Mouse (Mus musculus) cortical plate, adult 2 months (tissue): ENCODE measurements around the gene Cyp1a2.

Source experiments
- CTCF ChIP-seq: fragments of 200-500 bp; IDR thresholded peaks from 2 replicates; pipeline ENCODE4 v1.5.1; 2011; ENCODE audit warnings: mild to moderate bottlenecking, control low read depth, low read length; ENCODE audit not compliant: insufficient read depth; ENCODE audit errors: extremely low read depth
- POLR2A ChIP-seq: fragments of 200-500 bp; IDR thresholded peaks from 2 replicates; pipeline ENCODE4 v1.6.1; 2011; ENCODE audit warnings: mild to moderate bottlenecking, low read length, control low read depth; ENCODE audit not compliant: insufficient read depth; ENCODE audit errors: extremely low read depth

DNA sequence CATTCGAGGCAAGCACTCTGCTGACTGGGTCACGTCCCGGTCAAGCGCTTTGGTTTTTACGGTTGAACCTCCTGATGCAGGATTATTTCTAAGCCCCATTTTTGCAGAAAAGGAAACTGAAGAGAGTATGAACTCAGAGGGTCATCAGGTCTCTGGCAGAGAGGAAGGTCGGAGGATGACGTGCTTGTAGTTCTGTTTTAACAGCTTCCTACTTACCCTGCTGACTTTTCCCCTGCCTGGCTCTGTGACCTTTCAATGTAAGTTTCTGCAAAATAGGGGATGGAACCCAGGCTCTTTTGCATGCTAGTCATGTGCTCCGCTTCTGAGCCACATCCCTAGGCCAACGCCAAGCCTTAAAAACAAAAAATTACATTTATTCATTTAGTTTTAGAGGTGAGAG is 31.2 kb downstream of the Cyp1a2 start:
- TF ChIP-seq CTCF = no peak
- no peak for TF ChIP-seq POLR2A
